Mouse (Mus musculus): ENCODE measurements at regions not wholly inside any gene's neighbourhood (a gene's known extent, or its start where the extent isn't known, plus 50 kb on each side); places are given as distances from the start of the nearest gene placed in this dataset.
"Not testable (repeated sequence)": the region's sequence is repeated elsewhere in the genome, so short reads cannot be mapped to it uniquely, and the experiment has no call there.

- no peak for DNase-seq (ENCODE audit: low spot score)
These were observed 103.6 kb upstream of the Thrb start for GRCm38 (mm10) chr14:17556458-17556857.

- not testable (repeated sequence) for DNase-seq (ENCODE audit: low spot score)
These were observed 100.1 kb upstream of the Thrb start for GRCm38 (mm10) chr14:17560001-17560400.

GRCm38 (mm10) chr14:17567927-17568326 is 92.1 kb upstream of the Thrb start:
- no peak for DNase-seq (ENCODE audit: low spot score)

GRCm38 (mm10) chr14:17569087-17569636 is 90.9 kb upstream of the Thrb start:
- DNase-seq (ENCODE audit: low spot score) = no peak

- no peak for DNase-seq (ENCODE audit: low spot score)
These were observed 81.3 kb upstream of the Thrb start for GRCm38 (mm10) chr14:17578776-17579175.

GRCm38 (mm10) chr14:17589595-17589994 is 70.5 kb upstream of the Thrb start:
- no peak for DNase-seq (ENCODE audit: low spot score)

GRCm38 (mm10) chr14:17599553-17599952 is 60.5 kb upstream of the Thrb start:
- no peak for DNase-seq (ENCODE audit: low spot score)

GRCm38 (mm10) chr14:17602357-17602756 is 57.7 kb upstream of the Thrb start:
- DNase-seq (ENCODE audit: low spot score) = peak; percentile 38

- DNase-seq (ENCODE audit: low spot score) = no peak
These were observed 54.0 kb upstream of the Thrb start for GRCm38 (mm10) chr14:17606018-17606417.

- no peak for DNase-seq (ENCODE audit: low spot score)
These were observed 52.9 kb upstream of the Thrb start for GRCm38 (mm10) chr14:17607186-17607585.
